Mouse (Mus musculus) cerebellum, postnatal 10 days (tissue): Measurements from ENCODE around the gene Tdgf1.

Source experiments
- DNase-seq, 2 experiments: peaks; one replicate each; pipeline ENCODE4 v3.0.0; 2021; ENCODE audit warnings: mixed read lengths in 2 of 2

Gene Tdgf1

GRCm38 (mm10) chr9:110953550-110954461 lies 7.8 kb upstream of the Tdgf1 start:
- DNase-seq, result peak; percentile 86 to 89

DNA sequence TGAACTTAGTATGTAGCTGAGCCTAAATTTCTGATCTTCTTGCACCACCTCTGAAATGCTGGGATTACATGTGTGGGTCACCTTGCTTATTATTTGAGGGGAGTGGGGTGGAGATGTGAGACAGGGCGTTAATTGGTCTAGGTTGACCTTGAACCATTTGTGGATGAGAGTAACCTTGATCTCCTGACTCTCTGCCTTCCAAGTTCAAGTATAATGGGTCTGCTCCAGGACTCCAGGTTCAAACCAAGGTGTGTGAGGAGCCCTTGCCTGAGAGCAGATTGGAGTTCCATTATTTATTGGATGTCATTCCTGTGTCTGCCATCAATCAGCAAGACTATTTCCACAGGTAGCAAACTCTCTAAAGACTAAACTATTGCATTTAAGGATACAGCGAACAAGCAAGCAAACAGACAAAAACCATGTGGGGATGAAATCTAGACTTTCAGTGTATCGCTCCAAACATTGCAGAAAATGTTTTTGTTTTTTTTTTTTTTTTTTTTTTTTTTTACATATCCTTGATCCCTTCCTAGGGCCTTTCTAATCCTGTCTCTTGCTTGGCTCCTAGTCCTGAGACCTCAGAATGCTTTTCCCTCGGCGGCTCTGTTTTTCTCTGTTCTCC lies 7.1 kb upstream of the Tdgf1 start:
- no peak for DNase-seq

GRCm38 (mm10) chr9:110952398-110952797 lies 6.4 kb upstream of the Tdgf1 start:
- DNase-seq, result no peak

- no peak for DNase-seq
Observed at GRCm38 (mm10) chr9:110951866-110952265, 5.9 kb upstream of the Tdgf1 start.

DNA sequence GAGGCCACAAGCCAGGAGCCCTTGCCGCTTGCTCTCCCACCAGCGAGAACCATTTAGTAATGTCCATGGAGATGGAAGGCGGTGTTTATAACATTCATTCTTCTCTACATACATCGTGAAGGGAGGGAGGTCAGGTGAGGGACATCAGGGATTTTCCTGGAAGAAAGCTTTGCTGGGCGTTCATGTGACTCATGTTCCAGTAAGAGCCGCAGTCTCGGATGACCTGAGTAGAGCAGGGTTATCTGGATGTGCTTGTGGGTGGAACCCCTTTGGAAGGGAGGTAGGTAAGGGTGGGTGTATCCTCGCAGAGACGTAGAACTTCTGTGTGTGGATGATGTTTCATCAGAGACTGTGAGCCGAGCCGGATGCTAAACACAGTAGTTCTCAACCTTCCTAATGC lies 5.4 kb upstream of the Tdgf1 start, which contains the start of gene Lrrc2:
Gene Lrrc2, plus strand, starts transcription at position 149 of the 400 bp plus-strand sequence.
- no peak for DNase-seq

DNA sequence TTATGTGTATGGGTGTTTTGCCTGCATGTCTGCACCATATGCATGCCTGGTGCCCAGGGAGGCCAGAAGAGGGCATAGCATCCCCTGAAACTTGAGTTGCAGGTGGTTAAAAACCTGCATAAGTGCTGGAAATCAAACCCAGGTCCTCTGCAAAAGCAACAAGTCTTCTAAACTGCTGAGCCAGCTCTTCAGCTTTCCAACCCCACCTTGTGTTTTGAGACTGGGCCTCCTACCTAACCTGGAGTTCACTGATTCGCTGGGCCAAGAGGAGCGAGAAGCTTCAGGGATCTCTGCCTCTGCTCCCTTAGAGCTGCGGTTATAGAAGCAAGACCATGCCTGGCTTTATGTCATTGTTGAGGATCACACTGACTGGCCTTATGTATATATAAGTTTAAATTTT lies 4.2 kb upstream of the Tdgf1 start:
- no peak for DNase-seq

DNA sequence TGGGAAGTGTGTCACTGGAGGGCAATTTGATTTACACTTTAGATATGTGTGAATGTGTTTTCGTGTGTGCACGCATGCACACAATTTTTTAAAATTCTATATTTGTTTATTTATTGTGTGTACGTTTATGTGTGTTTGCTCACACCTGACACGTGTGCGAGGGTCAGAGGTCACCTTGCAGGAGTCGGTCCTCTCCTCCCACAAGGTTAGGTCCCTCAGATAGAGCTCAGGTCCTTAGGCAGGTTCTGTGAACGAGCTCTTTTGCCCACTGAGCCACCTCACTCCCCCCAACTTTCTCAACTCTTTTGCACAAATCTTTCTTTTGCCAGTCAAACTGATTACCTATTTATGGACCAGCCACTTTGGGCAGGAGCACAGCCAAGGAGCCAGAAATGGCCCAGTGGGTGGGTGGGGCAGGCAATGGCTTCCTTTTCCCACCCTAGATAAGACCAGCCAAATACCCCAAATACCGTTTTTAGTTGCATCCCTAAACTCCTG lies 2.9 kb upstream of the Tdgf1 start:
- no peak for DNase-seq

- DNase-seq, result no peak
Observed at GRCm38 (mm10) chr9:110947900-110948299, 1.9 kb upstream of the Tdgf1 start.

DNA sequence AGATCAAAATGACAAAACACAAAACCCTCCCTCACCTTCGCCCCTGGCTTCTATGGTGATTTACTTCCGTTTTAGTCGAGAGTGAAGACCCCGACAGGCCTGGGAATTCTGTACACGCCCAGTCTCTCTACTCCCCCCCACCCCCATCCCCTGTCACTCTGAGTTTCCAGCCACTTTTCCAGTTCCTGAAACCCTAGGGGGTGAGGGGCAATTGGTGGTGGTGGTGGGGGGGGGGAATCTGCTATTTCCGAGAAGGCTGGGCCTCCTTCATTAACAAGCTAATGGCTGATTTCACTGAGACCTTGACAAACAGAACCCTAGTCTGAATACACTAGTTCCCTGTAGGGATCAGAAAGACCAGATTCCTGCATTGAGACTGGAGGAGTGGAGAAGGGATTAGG lies 1.3 kb upstream of the Tdgf1 start:
- no peak for DNase-seq

DNA sequence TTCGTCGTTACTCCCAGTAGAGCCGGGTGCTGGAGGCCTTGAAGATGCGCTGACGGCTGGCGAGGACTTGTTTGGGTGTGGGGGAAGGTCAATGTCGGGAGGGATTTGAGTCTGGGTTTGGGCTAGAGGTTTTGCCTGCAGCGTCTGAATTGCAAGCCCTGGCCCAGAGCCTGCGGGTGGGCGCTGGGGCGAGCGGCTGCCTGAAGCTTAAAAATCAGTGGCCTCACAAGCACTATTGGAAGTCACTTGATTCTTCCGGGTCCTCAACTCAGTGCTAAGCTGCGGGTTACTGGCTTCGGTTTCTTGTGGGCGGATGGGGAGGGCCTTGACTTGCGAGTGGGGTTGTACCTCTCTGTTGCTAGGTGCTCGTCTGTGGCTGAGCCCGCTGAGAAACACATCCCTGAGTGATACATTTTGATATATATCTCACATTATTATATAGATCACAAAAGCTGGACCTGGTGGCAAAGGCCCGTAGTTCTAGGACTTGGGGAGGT lies 638 bp upstream of the Tdgf1 start:
- peak in 1 of 2 experiments; percentile 35 for DNase-seq

- no peak for DNase-seq
Observed at GRCm38 (mm10) chr9:110945343-110945742, 615 bp downstream of the Tdgf1 start.

DNA sequence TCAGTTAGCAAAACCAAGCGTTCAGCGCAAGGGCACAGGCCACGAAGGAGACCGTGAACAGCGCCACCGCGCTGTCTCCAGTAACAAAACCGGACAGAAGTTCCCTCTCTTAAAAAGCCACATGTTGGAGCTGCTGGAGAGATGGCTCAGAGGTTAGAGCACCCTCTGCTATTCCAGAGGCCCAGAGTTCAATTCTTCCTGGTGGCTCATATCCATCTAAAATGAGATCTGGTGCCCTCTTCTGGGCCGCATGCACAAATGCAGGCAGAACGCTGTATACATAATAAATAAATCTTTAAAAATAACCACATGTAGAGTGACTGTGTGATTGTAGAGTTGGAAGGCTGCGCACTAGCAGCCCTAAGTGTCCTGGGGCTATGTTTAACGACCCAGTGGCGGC lies 1.7 kb downstream of the Tdgf1 start:
- DNase-seq, result peak; percentile 44 to 51

DNA sequence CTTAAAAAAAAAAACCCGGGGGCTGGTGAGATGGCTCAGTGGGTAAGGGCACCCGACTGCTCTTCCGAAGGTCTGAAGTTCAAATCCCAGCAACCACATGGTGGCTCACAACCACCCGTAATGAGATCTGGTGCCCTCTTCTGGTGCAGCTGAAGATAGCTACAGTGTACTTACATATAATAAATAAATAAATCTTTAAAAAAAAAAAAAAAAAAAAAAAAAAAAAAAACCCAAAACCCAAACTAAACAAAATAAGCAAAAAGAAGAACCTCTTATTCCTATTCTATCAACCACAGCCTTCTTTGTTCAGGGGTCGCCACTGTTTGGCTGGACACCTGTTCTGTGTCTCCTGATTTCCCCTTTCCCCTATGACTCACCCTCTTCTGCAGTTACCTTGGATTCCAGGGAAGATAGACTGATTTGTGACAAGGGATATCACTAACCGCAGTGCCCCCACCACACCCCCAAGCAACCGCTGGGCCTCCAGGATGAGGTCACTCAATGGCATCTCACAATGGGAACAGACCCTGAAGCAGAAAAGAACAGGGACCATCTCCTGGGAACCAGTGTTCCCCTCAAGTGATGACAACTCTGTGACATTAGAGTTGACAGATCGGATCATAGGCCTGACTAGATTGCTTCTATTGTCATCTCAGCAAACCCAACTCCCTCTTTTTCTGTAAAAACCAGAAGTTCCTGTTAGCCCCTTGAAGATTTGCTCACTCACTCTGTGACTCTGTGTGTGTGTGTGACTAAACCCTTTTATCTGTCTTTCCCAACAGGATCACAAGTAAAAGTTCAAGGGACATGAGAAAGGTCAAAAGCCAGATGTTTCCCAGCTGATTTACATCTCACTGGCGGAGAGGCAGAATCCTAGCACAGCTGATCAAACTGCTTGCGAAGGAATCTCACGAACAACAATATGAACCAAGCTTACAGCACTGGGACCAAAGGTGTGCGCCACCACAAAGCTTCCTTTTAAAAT lies 8.2 kb downstream of the Tdgf1 start:
- no peak for DNase-seq

DNA sequence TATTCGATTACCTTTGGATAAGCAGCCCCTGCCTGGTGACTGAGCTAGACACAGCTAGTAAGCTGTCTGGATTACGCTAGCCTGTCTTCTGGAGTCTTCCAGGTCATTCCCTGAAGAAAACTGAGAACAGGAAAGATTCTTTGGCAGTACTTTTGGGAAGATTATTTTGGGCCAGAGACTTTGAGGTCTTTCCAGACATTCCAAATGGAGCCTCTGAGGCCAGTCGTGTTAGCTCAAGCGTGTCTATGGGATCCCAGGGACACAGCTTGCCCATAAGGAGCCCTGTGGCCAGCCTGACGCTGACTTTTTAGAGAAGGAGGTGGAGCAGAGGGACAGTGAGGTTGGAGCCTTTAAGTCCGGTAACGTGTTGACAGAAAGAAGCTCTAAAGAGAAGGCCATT lies 10.0 kb downstream of the Tdgf1 start:
- peak in 1 of 2 experiments; percentile 22 for DNase-seq

- DNase-seq, result peak; percentile 88 to 92
Observed at GRCm38 (mm10) chr9:110933850-110934437, 12.0 kb downstream of the Tdgf1 start.

DNA sequence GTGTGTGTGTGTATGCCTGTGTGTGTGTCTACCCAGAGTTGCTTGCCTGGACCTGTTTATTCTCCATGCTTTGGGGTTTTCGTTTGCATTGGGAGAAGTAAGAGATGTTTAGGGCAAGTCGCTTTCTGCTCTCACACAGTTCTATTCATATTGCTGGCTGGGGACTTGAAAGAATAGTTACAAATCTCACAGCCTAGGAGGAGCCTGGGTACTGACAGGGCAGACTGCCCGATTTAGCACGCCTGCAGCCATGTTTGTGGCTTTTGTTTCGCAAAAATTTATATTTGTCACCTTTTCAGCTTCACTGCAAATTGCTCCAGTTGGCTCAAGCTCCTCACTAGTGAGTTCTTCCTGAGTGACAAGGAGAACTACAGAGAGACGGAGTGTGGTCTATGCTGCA lies 14.4 kb downstream of the Tdgf1 start:
- DNase-seq, result peak; percentile 39 to 44

GRCm38 (mm10) chr9:110922759-110923158 lies 23.2 kb downstream of the Tdgf1 start:
- peak; percentile 92 to 94 for DNase-seq

GRCm38 (mm10) chr9:110920665-110921419 lies 25.1 kb downstream of the Tdgf1 start:
- DNase-seq, result no peak

DNA sequence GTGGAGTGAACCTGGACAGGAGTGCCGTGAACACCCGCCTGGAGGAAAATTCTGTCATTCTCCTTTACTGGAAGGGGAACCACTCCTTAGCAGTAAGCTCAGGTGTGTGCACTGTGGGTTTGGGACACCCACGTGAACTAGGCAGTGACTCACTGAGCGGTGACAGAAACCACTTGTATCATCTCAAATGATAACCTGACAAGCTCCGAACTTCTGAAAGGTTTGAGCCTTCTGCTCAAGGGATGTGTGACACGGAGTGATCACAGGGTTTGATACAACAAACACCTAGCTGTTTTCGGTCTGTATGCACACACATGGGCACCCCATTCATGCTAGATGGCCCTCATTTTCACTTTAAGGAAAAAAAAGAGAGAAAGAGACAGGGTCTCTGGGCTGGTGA lies 29.2 kb downstream of the Tdgf1 start, which contains the start of gene Fam240a:
Gene Fam240a, minus strand, starts transcription at position 76 of the 400 bp plus-strand sequence.
- no peak for DNase-seq

DNA sequence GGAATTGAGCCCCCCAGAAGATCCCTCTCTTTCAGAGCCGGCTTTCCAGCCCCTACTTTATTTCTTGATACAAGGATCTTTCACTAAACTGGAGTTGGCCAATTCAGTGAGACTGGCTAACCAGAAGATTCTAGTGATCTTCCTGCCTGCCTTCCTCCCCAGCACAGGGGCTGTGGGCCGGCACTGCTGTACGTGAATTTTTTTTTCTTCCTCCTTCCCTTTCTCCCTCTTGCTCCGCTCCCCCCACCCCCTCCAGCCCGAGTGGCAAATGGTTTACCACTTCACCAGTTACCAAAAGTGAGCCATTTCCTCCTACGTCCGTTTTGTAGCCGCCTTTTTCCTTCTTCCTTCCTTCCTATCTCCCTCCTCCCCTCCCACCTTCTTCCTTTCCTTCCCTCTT lies 30.5 kb downstream of the Tdgf1 start:
- no peak for DNase-seq

GRCm38 (mm10) chr9:110914631-110915236 lies 31.2 kb downstream of the Tdgf1 start:
- no peak for DNase-seq
